Mouse (Mus musculus) midbrain, postnatal 0 days (tissue): ENCODE data around the gene Gcnt2. TPM values are rescaled to one million over a fixed set of nuclear protein-coding genes. Genes with fewer than 3 reads are reported as not detected.
A peak's percentile ranks its signal among the peaks of the same experiment; 100 is the strongest.

Source experiments
- ATAC-seq: fragments of 200-750 bp; cut with Nextera tagmentation; 2 replicates; pipeline ENCODE4 v1.8.0; 2017; ENCODE audit warnings: moderate number of reproducible peaks, mild to moderate bottlenecking, moderate TSS enrichment, moderate library complexity; ENCODE audit not compliant: low FRiP score
- DNase-seq: peaks from one replicate; pipeline ENCODE4 v3.0.0-alpha.2; 2015; ENCODE audit warnings: low spot score
- H3K27ac ChIP-seq: fragments of 300-500 bp; sonication (generic); 2 replicates; pipeline ENCODE4 v1.5.1; 2014; ENCODE audit warnings: low read depth, mild to moderate bottlenecking, low read length, mixed read lengths
- H3K27me3 ChIP-seq: fragments of 300-500 bp; sonication (generic); 2 replicates; pipeline ENCODE4 v1.6.1; 2014; ENCODE audit warnings: low read length, control low read depth, mixed read lengths; ENCODE audit not compliant: insufficient read depth
- H3K36me3 ChIP-seq: fragments of 300-500 bp; sonication (generic); 2 replicates; pipeline ENCODE4 v1.6.1; 2014; ENCODE audit warnings: low read length, control low read depth, mixed read lengths; ENCODE audit not compliant: insufficient read depth
- H3K4me1 ChIP-seq: fragments of 300-500 bp; sonication (generic); 2 replicates; pipeline ENCODE4 v1.6.1; 2014; ENCODE audit warnings: mild to moderate bottlenecking, control low read depth, antibody characterized with exemption, low read length, mixed read lengths; ENCODE audit not compliant: insufficient read depth
- H3K4me2 ChIP-seq: fragments of 300-500 bp; sonication (generic); 2 replicates; pipeline ENCODE4 v1.6.1; 2014; ENCODE audit warnings: low read depth, mild to moderate bottlenecking, low read length, mixed read lengths; ENCODE audit not compliant: poor library complexity, severe bottlenecking
- H3K4me3 ChIP-seq: fragments of 300-500 bp; sonication (generic); 2 replicates; pipeline ENCODE4 v1.5.1; 2014; ENCODE audit warnings: low read depth, mild to moderate bottlenecking, low read length, moderate library complexity
- H3K9ac ChIP-seq: fragments of 300-500 bp; sonication (generic); replicated peaks from 2 replicates; pipeline ENCODE4 v1.6.1; 2014; ENCODE audit warnings: mild to moderate bottlenecking, low read length, moderate library complexity, mixed read lengths; ENCODE audit not compliant: poor library complexity, severe bottlenecking
- H3K9me3 ChIP-seq: fragments of 300-500 bp; sonication (generic); 2 replicates; pipeline ENCODE4 v1.6.1; 2016; ENCODE audit warnings: low read length, control low read depth
- CTCF ChIP-seq: IDR thresholded peaks from 2 replicates; pipeline ENCODE4 v1.5.1; 2016; ENCODE audit warnings: antibody characterized with exemption, mild to moderate bottlenecking
- WGBS: fragments of 180-500 bp; shearing (Covaris S2); extraction: QIAGEN DNeasy Blood & Tissue Kit; methylation state at CpG from one replicate; pipeline ENCODE4 v1.1.7; 2014; 5-methylcytosine and 5-hydroxymethylcytosine counted together
- polyA plus RNA-seq: library from polyadenylated mRNA; unstranded; fragments of >200 nt; fragmentation: Nextera tagmentation; extraction: Ambion mirVana; gene quantifications from 2 replicates; pipeline ENCODE4 v1.2.1, GENCODE M21; 2015
- total RNA-seq: library from RNA; depleted of rRNA; stranded (reverse); fragments of >200 nt; gene quantifications from 2 replicates; pipeline ENCODE4 v1.2.3, GENCODE M21; 2014; rRNA removed

Gcnt2 gene
- 6.4 and 10.2 TPM in 2 replicates for total RNA-seq
- polyA plus RNA-seq: 2.4 and 2.9 TPM in 2 replicates

GRCm38 (mm10) chr13:40859652-40860399, at the start of gene Gcnt2:
Gene Gcnt2, plus strand, starts transcription at chr13:40859754.
- H3K27me3 ChIP-seq: no peaks in the 10 kb centered on the region
- no peaks in the 10 kb centered on the region for H3K36me3 ChIP-seq
- H3K4me1 ChIP-seq: no peaks in the 10 kb centered on the region
- DNase-seq (peak; percentile 25), ATAC-seq (no peak)
- H3K4me2 ChIP-seq: peak within 1 kb of the TSS; percentile 4
- H3K9ac ChIP-seq: no peak within 1 kb of the TSS
- 68% methylated on average over 22 of the region's 22 CpGs for WGBS
- TF ChIP-seq CTCF: no peak
- H3K9me3 ChIP-seq: no peaks in the 10 kb centered on the region
- no peak within 1 kb of the TSS for H3K27ac ChIP-seq
- H3K4me3 ChIP-seq: peak within 1 kb of the TSS; percentile 0; the same call in 1 of the 2 replicates

GRCm38 (mm10) chr13:40820617-40821016, 38.9 kb upstream of the Gcnt2 start:
- WGBS: 59% methylated on average over 1 of the region's 1 CpGs
- no peaks in the 10 kb centered on the region for H3K27me3 ChIP-seq
- DNase-seq (no peak), ATAC-seq (no peak)
- H3K36me3 ChIP-seq: no peaks in the 10 kb centered on the region
- H3K9me3 ChIP-seq: no peaks in the 10 kb centered on the region
- H3K9ac ChIP-seq: no peak overlapping the region
- H3K4me3 ChIP-seq: no peak overlapping the region
- TF ChIP-seq CTCF: peak; percentile 39
- no peaks in the 10 kb centered on the region for H3K4me1 ChIP-seq
- H3K27ac ChIP-seq: no peak overlapping the region
- no peak overlapping the region for H3K4me2 ChIP-seq

DNA sequence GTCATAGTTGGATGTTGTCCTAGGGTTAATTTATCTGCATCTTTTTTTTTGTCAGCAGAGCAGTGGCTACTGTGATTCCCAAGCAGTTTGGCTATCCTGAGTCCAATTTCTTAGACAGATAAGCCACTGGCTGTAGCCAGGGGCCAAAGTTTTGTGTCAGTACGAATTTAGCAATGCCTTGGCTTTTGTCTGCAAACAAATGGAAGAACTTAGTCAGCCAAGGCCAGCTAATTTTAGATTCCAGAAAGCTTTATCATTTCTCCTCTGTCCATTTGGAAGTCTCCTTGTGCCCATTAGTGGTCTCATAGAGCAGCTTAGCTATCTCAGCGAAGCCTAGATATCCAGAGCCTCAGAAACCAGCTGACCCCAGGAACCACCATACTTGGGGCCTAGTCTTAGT, 37.6 kb upstream of the Gcnt2 start:
- H3K4me3 ChIP-seq: no peak overlapping the region

DNA sequence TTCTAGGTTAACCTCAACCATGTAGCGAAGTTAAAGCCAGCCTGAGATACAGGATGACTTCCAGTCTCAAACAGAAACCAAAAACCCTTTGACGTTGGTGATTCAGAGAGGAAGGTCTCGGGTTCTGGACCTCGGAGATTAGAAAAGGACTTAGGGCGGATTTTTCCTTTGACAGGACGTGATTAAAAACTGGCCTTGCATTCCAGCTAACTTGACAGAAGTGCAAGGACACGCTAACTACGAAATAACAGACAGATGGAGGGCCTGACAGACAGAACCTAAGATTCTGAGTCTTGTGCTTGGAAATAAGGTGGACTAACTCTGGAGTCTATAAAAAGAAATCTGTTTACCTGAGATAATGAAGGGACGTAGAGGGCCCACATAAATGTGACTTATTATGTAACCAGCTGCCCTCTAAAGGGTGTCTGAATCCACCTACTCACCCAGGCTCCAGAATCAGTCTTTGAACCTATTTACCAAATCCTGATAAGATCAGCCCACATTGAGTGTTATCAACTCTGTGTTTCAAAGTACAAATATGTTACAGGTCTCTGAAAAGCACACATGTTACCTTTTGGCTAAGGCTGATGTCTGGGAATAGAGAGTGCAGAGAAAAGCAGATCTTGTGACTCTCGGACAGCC, 18.3 kb upstream of the Gcnt2 start:
- 73% methylated on average over 10 of the region's 10 CpGs for WGBS
- Histone ChIP-seq H3K4me2 (no peak overlapping the region), H3K27ac (no peak overlapping the region), H3K4me3 (no peak overlapping the region), H3K36me3 (no peaks in the 10 kb centered on the region), H3K9me3 (no peaks in the 10 kb centered on the region), H3K9ac (no peak overlapping the region), H3K4me1 (no peaks in the 10 kb centered on the region), H3K27me3 (no peaks in the 10 kb centered on the region)
- ATAC-seq (no peak), DNase-seq (no peak)
- TF ChIP-seq CTCF: no peak

More for the DNA sequence above, 37.6 kb upstream of the Gcnt2 start:
- no peaks in the 10 kb centered on the region for H3K36me3 ChIP-seq
- no peaks in the 10 kb centered on the region for H3K4me1 ChIP-seq
- ATAC-seq (no peak), DNase-seq (no peak)
- no peak overlapping the region for H3K9ac ChIP-seq
- H3K9me3 ChIP-seq: no peaks in the 10 kb centered on the region
- H3K4me2 ChIP-seq: no peak overlapping the region
- H3K27ac ChIP-seq: no peak overlapping the region
- WGBS: 77% methylated on average over 2 of the region's 2 CpGs
- no peaks in the 10 kb centered on the region for H3K27me3 ChIP-seq
- no peak for TF ChIP-seq CTCF

DNA sequence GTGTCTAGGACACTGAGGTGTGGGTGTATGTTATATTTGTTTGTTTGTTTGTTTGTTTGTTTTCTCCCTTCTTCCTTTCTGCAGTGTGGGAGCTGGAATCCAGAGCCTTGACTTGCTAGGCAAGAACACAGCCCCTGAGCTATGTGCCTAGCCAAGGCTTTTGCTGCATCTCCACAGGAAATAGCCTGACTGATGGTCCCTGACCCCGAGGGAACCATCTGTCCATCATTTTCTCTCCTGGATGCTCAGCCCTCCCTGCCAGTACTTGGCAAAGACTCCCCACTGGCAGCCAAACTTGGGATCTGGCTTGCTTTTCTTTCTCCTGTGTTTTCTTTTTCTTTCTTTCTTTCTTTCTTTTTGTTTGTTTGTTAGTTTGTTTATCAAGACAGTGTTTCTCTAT, 17.4 kb upstream of the Gcnt2 start:
- Histone ChIP-seq H3K36me3 (no peaks in the 10 kb centered on the region), H3K27ac (no peak overlapping the region), H3K27me3 (no peaks in the 10 kb centered on the region), H3K9me3 (no peaks in the 10 kb centered on the region), H3K4me1 (no peaks in the 10 kb centered on the region), H3K9ac (no peak overlapping the region), H3K4me2 (no peak overlapping the region), H3K4me3 (no peak overlapping the region)
- TF ChIP-seq CTCF: no peak
- DNase-seq (no peak), ATAC-seq (no peak)
- 23% methylated on average over 1 of the region's 1 CpGs for WGBS

DNA sequence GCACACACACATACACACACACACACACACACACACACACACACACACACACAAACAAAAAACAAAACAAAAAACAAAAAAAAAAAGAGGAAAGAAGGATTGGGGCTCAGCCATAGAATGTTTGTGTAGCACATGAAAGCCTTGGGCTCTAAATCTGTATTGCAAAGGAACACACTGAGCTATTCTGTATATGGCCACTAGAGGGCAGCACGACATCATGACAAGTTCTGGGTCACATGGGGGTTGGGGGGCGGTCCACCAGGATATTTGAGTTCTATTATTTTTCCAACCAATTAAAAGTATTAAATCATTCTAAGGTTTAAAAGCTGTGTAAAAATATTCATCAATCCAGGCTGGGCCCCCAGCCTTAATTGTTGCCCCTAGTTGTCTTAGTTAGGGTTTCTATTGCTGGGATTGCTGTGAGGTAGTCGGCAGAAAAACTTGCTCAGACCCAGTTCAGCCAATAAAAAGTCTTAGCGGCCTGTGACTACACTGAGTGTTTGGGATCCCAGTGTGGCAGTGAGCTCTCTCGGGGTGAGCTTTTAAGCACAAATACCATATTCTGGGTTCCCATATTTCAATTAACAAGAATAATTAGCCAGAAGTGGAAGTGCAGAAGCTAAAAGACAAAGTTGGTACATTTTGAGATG, 16.0 kb upstream of the Gcnt2 start:
- Histone ChIP-seq H3K27me3 (no peaks in the 10 kb centered on the region), H3K4me2 (peak overlapping the region; percentile 24; the same call in 1 of the 2 replicates), H3K36me3 (no peaks in the 10 kb centered on the region), H3K4me3 (no peak overlapping the region), H3K9ac (no peak overlapping the region), H3K27ac (no peak overlapping the region), H3K4me1 (no peaks in the 10 kb centered on the region), H3K9me3 (no peaks in the 10 kb centered on the region)
- peak; percentile 82 for ATAC-seq
- peak; percentile 96 for TF ChIP-seq CTCF
- WGBS: 24% methylated on average over 5 of the region's 5 CpGs
- DNase-seq: peak; percentile 87
